Mouse (Mus musculus) kidney, adult 2 months (tissue): Measurements from ENCODE around the gene Gm9821.

Experiments
- CTCF ChIP-seq: fragments of 200-500 bp; conservative IDR thresholded peaks from 2 replicates; pipeline ENCODE4 v1.5.1; 2011; ENCODE audit warnings: low read depth, mild to moderate bottlenecking, control low read depth, low read length, moderate library complexity, mixed read lengths; ENCODE audit not compliant: insufficient read depth, insufficient read length
- POLR2A ChIP-seq: fragments of 200-500 bp; IDR thresholded peaks from one replicate; pipeline ENCODE4 v1.6.1; 2011; ENCODE audit warnings: low read depth, low read length, control low read depth

DNA sequence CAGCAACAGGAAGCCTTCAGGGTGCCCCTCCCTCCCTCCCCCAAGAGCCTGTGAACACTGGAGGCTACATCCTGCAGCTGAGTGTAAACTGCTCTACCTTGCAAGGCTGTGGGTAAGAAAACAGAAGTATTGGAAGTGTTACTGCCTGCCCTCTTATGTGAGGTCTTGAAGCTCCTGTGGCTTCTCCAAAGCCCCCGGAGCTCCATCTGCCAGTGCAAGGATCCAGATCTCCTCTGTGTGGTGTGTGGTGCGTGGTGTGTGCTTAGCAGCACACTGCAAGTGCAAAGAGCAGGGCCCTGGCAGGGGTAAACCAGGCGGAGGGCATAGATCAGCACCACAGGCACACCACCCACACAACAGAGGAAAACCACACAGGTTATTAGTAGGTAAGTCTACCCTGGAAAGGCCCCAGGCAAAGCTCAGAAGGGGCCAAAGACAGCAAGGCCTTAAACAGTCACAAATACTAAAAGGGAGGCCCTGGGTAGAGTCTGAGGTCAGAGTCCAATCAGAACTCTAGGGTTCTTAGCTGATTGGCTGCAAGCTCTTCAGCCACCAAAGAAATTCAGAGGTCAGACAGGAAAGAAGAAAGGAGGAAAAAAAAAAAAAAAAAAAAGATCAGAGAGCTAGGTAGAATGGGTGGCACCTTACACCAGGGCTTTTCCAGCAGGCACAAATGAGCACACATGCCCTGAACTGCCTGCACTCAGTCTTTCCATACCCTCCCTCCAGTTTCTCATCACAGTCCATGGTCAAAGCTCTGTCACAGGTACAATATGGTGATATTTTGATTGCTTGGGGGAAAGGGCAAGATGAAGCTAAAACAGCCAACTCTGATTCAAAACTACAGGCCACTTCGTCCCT, 16.6 kb downstream of the Gm9821 start:
- TF ChIP-seq POLR2A (no peak), CTCF (no peak)
